Mouse (Mus musculus) midbrain, embryonic 10.5 days (tissue): ENCODE measurements around the gene Bicd1. TPM values are rescaled to one million over a fixed set of nuclear protein-coding genes. Genes with fewer than 3 reads are reported as not detected.
"Not testable (repeated sequence)": the region's sequence is repeated elsewhere in the genome, so short reads cannot be mapped to it uniquely, and the experiment has no call there.

Experiments used
- DNase-seq: peaks from one replicate; pipeline ENCODE4 v3.0.0-alpha.2; 2017; ENCODE audit warnings: low spot score
- H3K27ac ChIP-seq: fragments of 300-500 bp; sonication (generic); replicated peaks from 2 replicates; pipeline ENCODE4 v1.5.1; 2016; ENCODE audit warnings: mild to moderate bottlenecking
- H3K27me3 ChIP-seq: fragments of 300-500 bp; sonication (generic); 2 replicates; pipeline ENCODE4 v1.6.1; 2016; ENCODE audit warnings: low read depth, mild to moderate bottlenecking; ENCODE audit not compliant: poor library complexity, severe bottlenecking
- H3K36me3 ChIP-seq: fragments of 300-500 bp; sonication (generic); 2 replicates; pipeline ENCODE4 v1.6.1; 2016; ENCODE audit warnings: mild to moderate bottlenecking, moderate library complexity
- H3K4me1 ChIP-seq: fragments of 300-500 bp; sonication (generic); 2 replicates; pipeline ENCODE4 v1.6.1; 2016
- H3K4me3 ChIP-seq: fragments of 300-500 bp; sonication (generic); 2 replicates; pipeline ENCODE4 v1.5.1; 2016; ENCODE audit warnings: mild to moderate bottlenecking, moderate library complexity
- H3K9me3 ChIP-seq: fragments of 300-500 bp; sonication (generic); replicated peaks from 2 replicates; pipeline ENCODE4 v1.6.1; 2016; ENCODE audit warnings: mild to moderate bottlenecking
- WGBS: fragments of 180-500 bp; shearing (Covaris S2); methylation state at CpG from one replicate; pipeline ENCODE4 v1.1.7; 2016; 5-methylcytosine and 5-hydroxymethylcytosine counted together
- polyA plus RNA-seq: library from polyadenylated mRNA; unstranded; fragments of >200 nt; fragmentation: Nextera tagmentation; extraction: Ambion mirVana; gene quantifications from 2 replicates; pipeline ENCODE4 v1.2.1, GENCODE M21; 2016

Bicd1 gene
- 13.5 and 18.1 TPM in 2 replicates for polyA plus RNA-seq

DNA sequence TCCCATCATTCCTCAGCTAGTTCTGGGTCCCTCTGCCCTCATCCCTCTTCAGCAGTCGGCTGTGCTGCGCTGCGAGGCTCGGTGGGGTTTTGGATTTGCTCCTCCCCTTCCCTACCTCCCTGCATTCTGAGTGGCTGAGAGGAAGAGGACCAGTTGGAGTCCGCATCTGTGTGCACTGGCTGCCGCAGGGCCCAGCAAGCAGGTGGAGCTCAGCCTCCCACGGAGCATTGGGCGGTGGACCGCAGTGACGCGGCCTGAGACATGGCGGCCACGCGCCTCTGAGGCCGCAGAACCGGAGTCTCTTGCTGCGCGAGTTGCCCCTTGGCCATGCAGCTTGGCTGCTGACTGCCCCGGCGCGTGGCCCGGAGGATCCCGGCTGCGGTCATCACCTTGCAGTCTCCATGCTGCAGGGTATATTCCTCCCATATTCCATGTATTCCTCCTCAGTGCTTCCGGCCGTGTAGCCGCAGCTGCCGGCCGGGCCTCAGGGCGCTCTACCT lies at the start of gene Bicd1:
Gene Bicd1, plus strand, starts transcription at position 54 of the 500 bp plus-strand sequence.
- Histone ChIP-seq H3K4me1 (peaks cover 23% of the 10 kb centered on the region), H3K27ac (peak within 1 kb of the TSS; percentile 93), H3K27me3 (0 out of 2 replicates have a peak, but pooled peaks cover 6% of the 10 kb centered on the region), H3K4me3 (peak within 1 kb of the TSS; percentile 80), H3K36me3 (no peaks in the 10 kb centered on the region), H3K9me3 (no peaks in the 10 kb centered on the region)
- DNase-seq, result peak; percentile 87
- WGBS, result under 1% methylated on average over 30 of the region's 30 CpGs

DNA sequence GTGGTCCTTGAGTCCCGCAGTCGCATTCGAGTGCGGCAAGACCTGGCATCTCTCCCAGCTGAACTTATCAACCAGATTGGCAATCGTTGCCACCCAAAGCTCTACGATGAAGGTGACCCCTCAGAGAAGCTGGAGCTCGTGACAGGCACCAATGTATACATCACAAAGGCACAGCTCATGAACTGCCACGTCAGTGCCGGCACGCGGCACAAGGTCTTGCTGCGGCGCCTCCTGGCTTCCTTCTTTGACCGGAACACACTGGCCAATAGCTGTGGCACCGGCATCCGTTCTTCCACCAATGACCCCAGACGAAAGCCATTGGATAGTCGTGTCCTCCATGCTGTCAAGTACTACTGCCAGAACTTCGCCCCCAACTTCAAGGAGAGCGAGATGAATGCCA lies 46.2 kb upstream of the Bicd1 start:
- 94% methylated on average over 20 of the region's 20 CpGs for WGBS

DNA sequence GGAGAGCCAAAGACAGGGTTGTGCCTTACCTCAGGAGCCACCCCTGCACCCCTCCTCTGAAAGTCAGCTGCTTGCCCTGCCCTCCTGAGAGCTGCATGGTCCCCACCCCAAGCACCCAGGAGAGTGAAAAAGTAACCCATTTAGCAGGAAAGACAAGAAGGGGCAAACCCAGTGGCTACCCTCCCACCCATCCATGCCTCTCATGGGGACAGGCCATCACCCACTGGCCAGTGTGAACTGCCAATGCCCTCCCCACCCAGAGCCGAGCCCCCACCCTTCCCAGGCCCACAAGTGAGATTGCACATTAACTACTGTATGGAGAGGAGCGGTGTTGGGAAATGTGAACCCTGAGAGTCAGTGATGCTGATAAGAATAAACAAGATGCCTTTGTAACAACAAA lies 42.7 kb upstream of the Bicd1 start:
- not testable (repeated sequence) for H3K9me3 ChIP-seq, DNase-seq, H3K27me3 ChIP-seq, H3K36me3 ChIP-seq, H3K27ac ChIP-seq, H3K4me3 ChIP-seq, H3K4me1 ChIP-seq
- WGBS, result 88% methylated on average over 2 of the region's 2 CpGs

More for the DNA sequence above, 46.2 kb upstream of the Bicd1 start:
- H3K27ac ChIP-seq, H3K9me3 ChIP-seq, DNase-seq, H3K27me3 ChIP-seq, H3K4me3 ChIP-seq, H3K4me1 ChIP-seq, H3K36me3 ChIP-seq: not testable (repeated sequence)

DNA sequence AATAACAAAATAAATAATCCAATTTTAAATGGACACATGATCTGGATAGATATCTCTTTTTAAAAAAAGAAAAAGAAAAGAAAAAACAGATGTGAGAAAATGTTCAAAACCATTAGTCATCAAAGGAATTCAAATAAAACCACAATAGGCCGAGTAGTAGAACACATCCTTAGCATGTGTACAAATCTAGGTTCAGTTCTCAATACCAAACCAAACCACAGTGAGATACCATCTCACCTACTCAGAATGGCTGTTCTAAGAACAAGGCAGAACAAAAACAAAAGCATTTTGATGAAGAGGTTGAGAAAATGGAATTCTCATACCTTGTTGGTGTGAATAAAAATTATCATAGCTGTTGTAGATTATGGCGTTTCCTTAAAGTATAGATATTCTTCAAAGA lies 42.3 kb upstream of the Bicd1 start:
- no peaks in the 10 kb centered on the region for H3K36me3 ChIP-seq
- no peaks in the 10 kb centered on the region for H3K4me1 ChIP-seq
- H3K4me3 ChIP-seq, result no peak overlapping the region
- no peak overlapping the region for H3K27ac ChIP-seq
- 90% methylated on average over 2 of the region's 2 CpGs for WGBS
- H3K9me3 ChIP-seq, result no peaks in the 10 kb centered on the region
- DNase-seq, result no peak
- H3K27me3 ChIP-seq, result no peaks in the 10 kb centered on the region

DNA sequence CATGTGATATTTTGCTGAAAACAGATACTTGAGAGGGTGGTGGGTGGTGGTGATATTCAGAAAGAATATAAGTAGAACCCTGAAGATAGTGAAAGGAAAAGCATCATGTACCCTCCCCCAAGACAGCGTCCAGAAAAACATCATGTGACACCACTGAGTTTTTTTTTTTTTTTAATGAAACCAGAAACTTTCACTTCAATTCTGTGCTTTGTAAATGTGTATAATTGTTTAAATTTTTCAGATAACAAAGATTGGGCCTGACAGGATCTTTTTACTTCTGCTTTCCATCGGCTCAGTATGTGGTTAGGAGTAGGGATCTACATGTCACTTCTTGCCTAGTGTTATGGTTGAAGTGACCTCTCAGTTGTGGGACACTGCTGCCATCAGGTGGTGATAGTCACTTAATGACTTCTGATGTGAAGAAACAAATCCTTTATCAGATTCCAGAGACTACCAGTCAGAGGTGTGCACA lies 33.7 kb upstream of the Bicd1 start:
- H3K4me3 ChIP-seq, result no peak overlapping the region
- no peaks in the 10 kb centered on the region for H3K36me3 ChIP-seq
- DNase-seq, result peak; percentile 48
- no peak overlapping the region for H3K27ac ChIP-seq
- no peaks in the 10 kb centered on the region for H3K27me3 ChIP-seq
- no peaks in the 10 kb centered on the region for H3K9me3 ChIP-seq
- WGBS, result 77% methylated on average over 2 of the region's 2 CpGs
- no peaks in the 10 kb centered on the region for H3K4me1 ChIP-seq

DNA sequence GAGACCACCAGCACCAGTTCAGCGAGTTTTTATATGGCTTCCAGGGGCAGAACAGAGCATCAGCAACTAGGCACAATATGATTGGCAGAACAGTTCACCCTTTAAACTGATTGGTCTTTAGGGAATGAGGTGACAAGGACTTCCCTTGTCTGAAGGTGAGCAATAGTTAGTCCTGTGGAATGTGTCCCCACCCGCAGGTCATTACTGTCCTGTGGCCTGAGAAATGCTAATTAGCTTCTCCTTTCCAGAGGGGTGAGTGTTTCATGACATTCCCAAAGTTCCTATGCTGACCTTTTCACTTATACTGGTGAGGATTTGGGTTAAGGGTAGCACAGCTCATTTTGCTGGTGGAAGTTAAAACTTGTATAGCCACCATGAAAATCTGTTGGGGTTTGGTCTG lies 25.2 kb upstream of the Bicd1 start:
- no peak for DNase-seq
- Histone ChIP-seq H3K4me1 (no peaks in the 10 kb centered on the region), H3K36me3 (no peaks in the 10 kb centered on the region), H3K27ac (no peak overlapping the region), H3K9me3 (no peaks in the 10 kb centered on the region), H3K27me3 (no peaks in the 10 kb centered on the region), H3K4me3 (no peak overlapping the region)
- WGBS, result 78% methylated on average over 2 of the region's 2 CpGs

DNA sequence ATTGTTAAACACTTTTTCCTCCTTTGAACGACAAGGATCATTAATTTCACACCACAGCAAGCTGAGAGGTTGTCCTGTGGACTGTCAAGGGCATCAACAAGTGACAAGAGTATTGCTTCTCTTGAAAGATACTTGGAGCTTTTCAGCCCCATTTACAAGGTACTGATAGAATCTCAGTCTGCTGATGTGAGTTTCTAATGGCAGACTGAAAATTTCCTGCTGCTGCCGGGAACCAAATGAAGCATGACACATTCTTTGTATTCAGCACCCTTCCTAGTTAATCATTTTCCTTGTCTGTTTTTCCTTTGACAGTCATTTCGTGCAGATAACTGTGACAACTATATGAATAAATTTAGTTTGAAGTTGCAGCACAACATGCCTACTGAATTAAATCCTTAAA lies 22.3 kb upstream of the Bicd1 start:
- H3K27me3 ChIP-seq, result no peaks in the 10 kb centered on the region
- no peak overlapping the region for H3K27ac ChIP-seq
- H3K9me3 ChIP-seq, result no peaks in the 10 kb centered on the region
- H3K4me3 ChIP-seq, result no peak overlapping the region
- WGBS, result 67% methylated on average over 3 of the region's 3 CpGs
- H3K4me1 ChIP-seq, result no peaks in the 10 kb centered on the region
- H3K36me3 ChIP-seq, result no peaks in the 10 kb centered on the region
- DNase-seq, result no peak

DNA sequence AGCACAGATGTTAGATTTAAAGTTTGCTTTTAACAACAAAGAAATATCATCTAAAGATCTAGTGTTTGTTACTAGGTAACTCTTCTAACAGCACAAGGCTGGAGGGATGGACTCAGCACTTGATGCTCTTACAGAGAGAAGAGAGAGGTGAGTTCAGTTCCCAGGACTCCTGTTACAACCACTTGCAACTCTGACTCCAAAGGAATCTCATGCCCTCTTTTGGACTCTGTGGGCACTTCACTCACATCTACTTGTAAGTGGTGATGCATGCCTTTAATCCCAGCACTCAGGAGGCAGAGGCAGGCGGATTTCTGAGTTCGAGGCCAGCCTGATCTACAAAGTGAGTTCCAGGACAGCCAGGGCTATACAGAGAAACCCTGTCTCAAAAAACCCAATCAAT lies 19.1 kb upstream of the Bicd1 start:
- WGBS, result 85% methylated on average over 2 of the region's 2 CpGs

DNA sequence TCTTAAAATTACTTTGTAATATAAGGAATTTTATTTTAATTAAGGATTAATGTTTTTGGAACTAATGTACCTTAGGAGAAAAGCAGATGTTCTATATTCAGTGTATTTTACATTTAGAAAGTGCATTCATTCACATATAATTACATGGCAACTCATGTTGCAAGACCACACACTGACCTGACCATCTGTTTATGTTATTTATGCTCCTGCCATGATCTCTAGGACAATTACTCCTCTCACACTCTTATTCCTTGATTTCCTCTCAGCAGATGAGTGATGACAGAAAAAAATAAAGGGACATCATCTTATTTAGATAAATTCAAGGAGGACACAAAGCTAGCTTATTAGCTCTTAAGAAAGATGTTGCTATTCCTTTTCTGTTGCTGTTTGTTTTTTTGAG lies 9.3 kb upstream of the Bicd1 start:
- H3K4me3 ChIP-seq, result no peak overlapping the region
- no peaks in the 10 kb centered on the region for H3K9me3 ChIP-seq
- DNase-seq, result no peak
- no peaks in the 10 kb centered on the region for H3K36me3 ChIP-seq
- no peaks in the 10 kb centered on the region for H3K27me3 ChIP-seq
- no peak overlapping the region for H3K27ac ChIP-seq
- H3K4me1 ChIP-seq, result no peaks in the 10 kb centered on the region

More for the DNA sequence above, 19.1 kb upstream of the Bicd1 start:
- not testable (repeated sequence) for H3K27ac ChIP-seq, H3K9me3 ChIP-seq, DNase-seq, H3K36me3 ChIP-seq, H3K4me1 ChIP-seq, H3K4me3 ChIP-seq, H3K27me3 ChIP-seq

DNA sequence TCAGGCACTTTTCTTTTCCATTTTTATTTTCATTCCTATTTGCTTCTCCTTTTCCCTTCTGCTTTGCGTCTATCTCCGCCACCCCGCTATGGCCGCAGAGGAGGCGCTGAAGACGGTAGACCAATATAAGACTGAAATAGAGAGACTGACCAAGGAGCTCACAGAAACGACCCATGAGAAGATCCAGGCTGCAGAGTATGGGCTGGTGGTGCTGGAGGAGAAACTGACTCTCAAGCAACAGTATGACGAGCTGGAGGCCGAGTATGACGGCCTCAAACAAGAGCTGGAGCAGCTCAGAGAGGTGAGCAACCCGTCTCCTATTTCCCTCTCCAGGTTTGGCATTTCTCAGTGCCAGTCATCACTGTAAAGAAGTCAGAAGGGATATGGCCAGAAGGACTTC lies 655 bp downstream of the Bicd1 start:
- no peak for DNase-seq
- peak overlapping the region; percentile 80 for H3K4me3 ChIP-seq
- WGBS, result 2% methylated on average over 11 of the region's 11 CpGs
- H3K27me3 ChIP-seq, result 0 out of 2 replicates have a peak, but pooled peaks cover 6% of the 10 kb centered on the region
- H3K4me1 ChIP-seq, result peaks cover 23% of the 10 kb centered on the region
- 0 out of 2 replicates have a peak, but pooled peaks cover 2% of the 10 kb centered on the region for H3K36me3 ChIP-seq
- peak overlapping the region; percentile 93 for H3K27ac ChIP-seq
- no peaks in the 10 kb centered on the region for H3K9me3 ChIP-seq

DNA sequence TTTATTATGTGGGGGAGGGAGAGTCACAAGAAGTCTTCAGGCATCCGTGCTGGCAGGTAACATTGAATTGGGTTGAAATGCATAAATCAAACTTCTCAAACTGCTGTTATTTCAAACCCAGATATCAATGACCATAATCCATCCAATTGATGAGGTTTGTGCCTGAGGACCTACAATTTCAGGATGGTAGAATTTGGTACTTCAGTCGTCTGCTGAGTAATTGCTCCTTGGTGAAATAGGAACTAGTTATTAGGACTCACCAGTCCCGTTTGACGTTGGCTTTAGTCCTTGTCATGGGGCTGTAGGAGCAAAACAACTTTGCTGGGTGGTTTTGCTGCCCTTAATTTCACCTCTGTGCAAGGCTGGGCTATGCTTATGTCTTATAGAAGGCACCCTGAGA lies 1.2 kb downstream of the Bicd1 start:
- 19% methylated on average over 4 of the region's 4 CpGs for WGBS
- Histone ChIP-seq H3K36me3 (0 out of 2 replicates have a peak, but pooled peaks cover 4% of the 10 kb centered on the region), H3K4me1 (peaks cover 23% of the 10 kb centered on the region), H3K9me3 (no peaks in the 10 kb centered on the region), H3K27ac (peak overlapping the region; percentile 93; the same call in 1 of the 2 replicates), H3K4me3 (peak overlapping the region; percentile 80), H3K27me3 (0 out of 2 replicates have a peak, but pooled peaks cover 6% of the 10 kb centered on the region)
- no peak for DNase-seq

DNA sequence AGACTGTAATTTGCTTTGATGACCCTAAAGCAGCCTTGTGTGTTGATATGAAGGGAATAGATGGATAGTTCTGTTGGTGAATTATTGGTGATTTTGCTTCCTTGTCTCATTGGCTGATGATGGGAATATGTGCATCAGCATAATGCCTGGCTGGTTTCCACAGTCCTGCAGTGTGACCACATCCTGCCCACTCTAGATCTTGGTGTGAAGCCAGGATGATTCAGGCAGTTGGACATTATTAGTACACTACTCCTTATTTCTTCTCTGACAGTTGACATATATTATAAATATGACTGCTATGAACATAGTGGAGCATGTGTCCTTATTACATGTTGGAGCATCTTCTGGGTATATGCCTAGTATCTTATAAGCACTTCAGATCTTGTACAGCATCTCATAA lies 4.6 kb downstream of the Bicd1 start:
- Histone ChIP-seq H3K36me3 (0 out of 2 replicates have a peak, but pooled peaks cover 4% of the 10 kb centered on the region), H3K27ac (no peak overlapping the region), H3K4me3 (no peak overlapping the region), H3K4me1 (peaks cover 21% of the 10 kb centered on the region), H3K9me3 (no peaks in the 10 kb centered on the region), H3K27me3 (no peaks in the 10 kb centered on the region)
- DNase-seq, result no peak

DNA sequence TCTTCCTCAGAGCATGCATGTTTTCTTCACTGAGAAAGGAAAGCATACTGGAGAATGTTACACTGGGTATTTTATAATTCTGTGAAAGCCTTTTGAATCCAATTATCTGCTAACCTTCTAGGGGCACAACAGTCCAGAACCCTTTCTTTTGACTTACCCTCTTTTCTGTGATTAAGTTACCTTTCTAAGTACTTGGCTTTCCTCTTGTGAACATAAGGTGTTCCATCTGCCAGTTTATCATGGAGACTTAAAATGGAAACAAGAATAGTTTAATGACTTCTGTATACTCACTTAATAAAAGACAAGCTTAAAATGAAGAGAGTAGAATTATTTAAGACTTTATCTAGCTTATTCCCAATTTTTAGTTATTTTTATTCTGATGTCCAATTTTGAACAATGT lies 16.1 kb downstream of the Bicd1 start:
- Histone ChIP-seq H3K27me3 (no peaks in the 10 kb centered on the region), H3K4me3 (no peak overlapping the region), H3K27ac (no peak overlapping the region), H3K4me1 (no peaks in the 10 kb centered on the region), H3K9me3 (no peaks in the 10 kb centered on the region), H3K36me3 (no peaks in the 10 kb centered on the region)
- no peak for DNase-seq

DNA sequence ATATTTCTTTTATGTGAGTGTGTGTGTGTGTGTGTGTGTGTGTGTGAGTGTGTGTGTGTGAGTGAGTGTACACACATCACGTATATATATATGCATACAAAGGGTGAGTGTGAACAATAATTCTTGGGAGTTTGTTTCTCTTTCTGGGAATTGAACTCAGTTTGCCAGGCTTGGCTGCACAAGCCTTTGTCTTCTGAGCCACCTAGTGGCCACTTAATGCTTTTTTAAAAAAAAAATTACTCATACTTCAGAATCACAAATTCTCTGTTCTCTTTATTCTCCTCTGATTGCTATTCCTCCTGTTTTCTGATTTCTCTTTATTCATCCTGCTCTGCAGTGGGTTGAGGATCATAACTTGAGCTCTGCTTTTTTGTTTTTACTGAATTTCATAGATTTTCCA lies 30.5 kb downstream of the Bicd1 start:
- 95% methylated on average over 1 of the region's 1 CpGs for WGBS
- H3K27me3 ChIP-seq, result no peaks in the 10 kb centered on the region
- peaks cover 12% of the 10 kb centered on the region for H3K36me3 ChIP-seq
- no peak for DNase-seq
- no peaks in the 10 kb centered on the region for H3K4me1 ChIP-seq
- H3K9me3 ChIP-seq, result peaks cover 12% of the 10 kb centered on the region; the same call in 1 of the 2 replicates
- H3K4me3 ChIP-seq, result no peak overlapping the region
- H3K27ac ChIP-seq, result no peak overlapping the region
